Mouse (Mus musculus) intestine, embryonic 15.5 days (tissue): ENCODE results near the gene Kcnab1. TPM values are rescaled to one million over a fixed set of nuclear protein-coding genes. Genes with fewer than 3 reads are reported as not detected.

ENCODE experiments used
- ATAC-seq: fragments of 200-750 bp; cut with Nextera tagmentation; 2 replicates; pipeline ENCODE4 v1.8.0; 2017; ENCODE audit warnings: moderate TSS enrichment, moderate library complexity
- H3K27ac ChIP-seq: fragments of 300-500 bp; sonication (generic); 2 replicates; pipeline ENCODE4 v1.5.1; 2015; ENCODE audit warnings: mild to moderate bottlenecking, inconsistent platforms
- H3K27me3 ChIP-seq: fragments of 300-500 bp; sonication (generic); replicated peaks from 2 replicates; pipeline ENCODE4 v1.6.1; 2015; ENCODE audit warnings: inconsistent platforms
- H3K36me3 ChIP-seq: fragments of 300-500 bp; sonication (generic); 2 replicates; pipeline ENCODE4 v1.6.1; 2015; ENCODE audit warnings: inconsistent platforms
- H3K4me1 ChIP-seq: fragments of 300-500 bp; sonication (generic); replicated peaks from 2 replicates; pipeline ENCODE4 v1.6.1; 2015; ENCODE audit warnings: inconsistent platforms
- H3K4me2 ChIP-seq: fragments of 300-500 bp; sonication (generic); replicated peaks from 2 replicates; pipeline ENCODE4 v1.6.1; 2015; ENCODE audit warnings: mild to moderate bottlenecking, inconsistent platforms
- H3K4me3 ChIP-seq: fragments of 300-500 bp; sonication (generic); replicated peaks from 2 replicates; pipeline ENCODE4 v1.5.1; 2015; ENCODE audit warnings: inconsistent platforms
- H3K9ac ChIP-seq: fragments of 300-500 bp; sonication (generic); 2 replicates; pipeline ENCODE4 v1.6.1; 2015; ENCODE audit warnings: inconsistent platforms
- H3K9me3 ChIP-seq: fragments of 300-500 bp; sonication (generic); 2 replicates; pipeline ENCODE4 v1.6.1; 2016; ENCODE audit warnings: inconsistent platforms
- WGBS: fragments of 180-500 bp; shearing (Covaris S2); methylation state at CpG from one replicate; pipeline ENCODE4 v1.1.7; 2015; 5-methylcytosine and 5-hydroxymethylcytosine counted together
- polyA plus RNA-seq: library from polyadenylated mRNA; unstranded; fragments of >200 nt; fragmentation: Nextera tagmentation; extraction: Ambion mirVana; gene quantifications from 2 replicates; pipeline ENCODE4 v1.2.1, GENCODE M21; 2015

Gene Kcnab1
- polyA plus RNA-seq, 1 experiment from 2014 or later = 5.5 TPM

GRCm38 (mm10) chr3:65363438-65363837 lies 254.3 kb downstream of the Kcnab1 start:
- 91% methylated on average over 1 of the region's 1 CpGs for WGBS
- Histone ChIP-seq H3K4me3 (no peak overlapping the region), H3K27me3 (no peaks in the 10 kb centered on the region), H3K9ac (no peak overlapping the region), H3K4me1 (no peaks in the 10 kb centered on the region), H3K36me3 (no peaks in the 10 kb centered on the region; the same call in 1 of the 2 replicates), H3K27ac (no peak overlapping the region), H3K4me2 (no peak overlapping the region), H3K9me3 (no peaks in the 10 kb centered on the region)
- ATAC-seq = no peak

GRCm38 (mm10) chr3:65365184-65365583 lies 256.0 kb downstream of the Kcnab1 start:
- Histone ChIP-seq H3K27ac (no peak overlapping the region), H3K9ac (no peak overlapping the region), H3K4me3 (no peak overlapping the region), H3K27me3 (no peaks in the 10 kb centered on the region), H3K4me2 (no peak overlapping the region), H3K36me3 (no peaks in the 10 kb centered on the region; the same call in 1 of the 2 replicates), H3K4me1 (no peaks in the 10 kb centered on the region), H3K9me3 (no peaks in the 10 kb centered on the region)
- no peak for ATAC-seq
- 71% methylated on average over 6 of the region's 6 CpGs for WGBS

DNA sequence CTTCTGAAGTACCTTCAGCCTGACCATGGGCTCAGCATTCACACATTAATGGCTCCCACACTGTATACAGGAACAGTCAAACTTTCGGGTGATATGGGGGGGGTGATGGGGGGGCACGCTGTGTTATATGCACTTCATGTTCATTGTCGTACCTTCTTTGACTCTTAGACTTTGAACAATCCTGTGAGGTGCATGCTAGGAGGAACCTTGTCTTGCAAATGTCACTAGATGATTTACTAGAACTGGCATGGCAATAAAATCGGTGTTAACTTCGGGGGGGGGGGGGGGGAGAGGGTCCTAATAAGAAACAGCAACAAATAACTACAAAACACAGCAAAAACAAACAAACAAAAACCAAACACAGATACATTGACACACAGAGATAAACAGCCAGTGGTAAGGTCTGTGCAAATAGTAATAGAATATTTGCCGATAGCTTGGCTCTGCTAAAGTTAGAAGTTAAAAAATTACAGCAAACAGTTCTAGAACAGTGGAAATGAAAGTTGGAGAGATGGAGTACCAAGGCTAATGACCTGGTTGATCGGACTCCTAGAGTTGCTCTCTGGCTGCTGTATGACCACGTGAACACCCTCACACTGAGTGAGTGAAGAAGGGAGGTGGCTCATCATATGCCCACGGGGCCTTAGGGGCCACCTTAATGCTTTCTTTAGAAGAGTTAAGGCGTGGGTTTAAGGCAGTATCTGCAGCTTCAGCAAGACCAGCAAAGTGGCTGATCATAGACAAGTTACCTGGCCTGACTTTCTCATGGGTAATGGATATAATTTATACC lies 256.9 kb downstream of the Kcnab1 start:
- H3K27ac ChIP-seq = no peak overlapping the region
- no peak overlapping the region for H3K4me2 ChIP-seq
- H3K4me1 ChIP-seq = no peaks in the 10 kb centered on the region
- H3K9me3 ChIP-seq = no peaks in the 10 kb centered on the region
- H3K9ac ChIP-seq = no peak overlapping the region
- no peak overlapping the region for H3K4me3 ChIP-seq
- no peaks in the 10 kb centered on the region for H3K27me3 ChIP-seq
- H3K36me3 ChIP-seq = no peaks in the 10 kb centered on the region; the same call in 1 of the 2 replicates
- no peak for ATAC-seq
- WGBS = 81% methylated on average over 10 of the region's 10 CpGs

DNA sequence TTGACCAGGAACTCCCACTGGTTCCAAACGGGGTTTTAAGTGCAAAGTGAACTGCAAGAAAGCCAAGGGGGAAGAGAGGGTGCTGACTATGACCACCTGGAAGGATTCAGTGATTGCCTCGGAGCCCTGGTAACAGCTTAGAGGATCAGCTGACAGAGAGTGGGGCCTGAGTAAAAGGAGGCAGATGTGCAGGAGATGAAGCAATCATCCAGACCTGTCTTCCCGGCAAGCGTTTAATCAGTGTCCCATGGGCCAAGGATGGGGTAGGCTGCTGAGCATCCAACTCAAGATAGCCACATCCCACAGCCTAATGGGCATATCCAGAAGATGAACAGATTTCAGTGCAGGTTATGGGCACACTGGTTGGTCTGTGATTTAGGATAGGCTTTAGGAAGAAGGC lies 258.8 kb downstream of the Kcnab1 start:
- Histone ChIP-seq H3K27ac (no peak overlapping the region), H3K4me2 (no peak overlapping the region), H3K27me3 (no peaks in the 10 kb centered on the region), H3K4me1 (no peaks in the 10 kb centered on the region), H3K9ac (no peak overlapping the region), H3K9me3 (no peaks in the 10 kb centered on the region), H3K36me3 (peaks cover 3% of the 10 kb centered on the region; the same call in 1 of the 2 replicates), H3K4me3 (no peak overlapping the region)
- no peak for ATAC-seq
- WGBS = 78% methylated on average over 4 of the region's 4 CpGs

GRCm38 (mm10) chr3:65372552-65372951 lies 263.4 kb downstream of the Kcnab1 start:
- Histone ChIP-seq H3K27me3 (no peaks in the 10 kb centered on the region), H3K9ac (no peak overlapping the region), H3K9me3 (no peaks in the 10 kb centered on the region), H3K4me3 (no peak overlapping the region), H3K27ac (no peak overlapping the region), H3K36me3 (peaks cover 9% of the 10 kb centered on the region; the same call in 1 of the 2 replicates), H3K4me1 (no peaks in the 10 kb centered on the region), H3K4me2 (no peak overlapping the region)
- 88% methylated on average over 4 of the region's 4 CpGs for WGBS
- no peak for ATAC-seq

DNA sequence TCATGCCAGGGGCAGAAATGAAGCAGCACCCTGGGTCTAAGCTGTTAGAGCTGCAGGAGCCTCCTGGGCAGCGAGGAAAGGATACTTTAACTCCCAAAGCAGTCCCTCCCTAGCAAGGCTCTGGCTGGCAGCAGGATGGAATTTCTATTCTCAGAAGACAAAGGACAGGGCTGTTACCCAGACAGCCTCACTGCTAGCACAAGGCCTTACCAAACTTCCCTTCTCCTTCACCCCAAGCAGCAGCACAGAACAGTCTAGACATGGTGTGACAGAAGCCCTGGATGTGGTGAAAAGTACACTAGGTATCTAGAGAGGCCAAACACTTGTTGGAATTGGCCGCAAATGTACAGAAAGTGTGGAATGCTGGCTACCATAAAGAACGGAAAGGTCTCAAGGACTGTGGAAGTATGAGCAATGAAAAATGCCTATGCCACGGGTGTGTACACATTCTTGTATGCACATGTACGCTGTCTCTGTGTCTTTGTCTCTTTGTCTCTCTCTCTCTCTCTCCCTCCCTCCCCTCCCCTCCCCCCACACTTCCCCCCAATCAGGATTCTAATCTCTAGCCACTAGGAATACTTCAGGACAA lies 264.5 kb downstream of the Kcnab1 start:
- Histone ChIP-seq H3K36me3 (0 out of 2 replicates have a peak, but pooled peaks cover 9% of the 10 kb centered on the region), H3K27ac (no peak overlapping the region), H3K4me2 (no peak overlapping the region), H3K9ac (no peak overlapping the region), H3K4me1 (no peaks in the 10 kb centered on the region), H3K9me3 (no peaks in the 10 kb centered on the region), H3K27me3 (no peaks in the 10 kb centered on the region), H3K4me3 (no peak overlapping the region)
- WGBS = 82% methylated on average over 5 of the region's 5 CpGs
- no peak for ATAC-seq

DNA sequence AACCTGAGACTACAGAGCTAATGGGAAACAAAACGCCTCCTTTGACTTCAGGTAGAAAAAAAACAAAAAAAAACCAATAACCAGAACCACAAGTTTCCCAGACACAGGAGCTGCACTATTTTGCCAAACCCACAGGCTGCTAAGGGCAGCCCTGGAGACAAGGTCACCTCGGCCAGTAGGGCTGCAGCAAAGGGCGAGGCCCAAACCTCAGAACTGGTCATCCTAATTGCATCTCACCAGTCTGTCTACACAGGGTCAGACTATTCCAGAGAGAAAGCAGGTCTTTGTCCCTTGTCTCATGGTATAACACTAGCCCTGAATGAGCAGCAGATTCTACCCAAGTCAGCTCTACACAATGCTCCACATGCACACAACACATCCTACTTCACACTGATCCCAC lies 265.5 kb downstream of the Kcnab1 start:
- Histone ChIP-seq H3K9me3 (no peaks in the 10 kb centered on the region), H3K27ac (no peak overlapping the region), H3K36me3 (0 out of 2 replicates have a peak, but pooled peaks cover 11% of the 10 kb centered on the region), H3K27me3 (no peaks in the 10 kb centered on the region), H3K4me3 (no peak overlapping the region), H3K4me2 (no peak overlapping the region), H3K4me1 (no peaks in the 10 kb centered on the region), H3K9ac (no peak overlapping the region)
- 77% methylated on average over 3 of the region's 3 CpGs for WGBS
- ATAC-seq = no peak

GRCm38 (mm10) chr3:65378724-65379123 lies 269.5 kb downstream of the Kcnab1 start:
- ATAC-seq = no peak
- peaks cover 3% of the 10 kb centered on the region; the same call in 1 of the 2 replicates for H3K36me3 ChIP-seq

DNA sequence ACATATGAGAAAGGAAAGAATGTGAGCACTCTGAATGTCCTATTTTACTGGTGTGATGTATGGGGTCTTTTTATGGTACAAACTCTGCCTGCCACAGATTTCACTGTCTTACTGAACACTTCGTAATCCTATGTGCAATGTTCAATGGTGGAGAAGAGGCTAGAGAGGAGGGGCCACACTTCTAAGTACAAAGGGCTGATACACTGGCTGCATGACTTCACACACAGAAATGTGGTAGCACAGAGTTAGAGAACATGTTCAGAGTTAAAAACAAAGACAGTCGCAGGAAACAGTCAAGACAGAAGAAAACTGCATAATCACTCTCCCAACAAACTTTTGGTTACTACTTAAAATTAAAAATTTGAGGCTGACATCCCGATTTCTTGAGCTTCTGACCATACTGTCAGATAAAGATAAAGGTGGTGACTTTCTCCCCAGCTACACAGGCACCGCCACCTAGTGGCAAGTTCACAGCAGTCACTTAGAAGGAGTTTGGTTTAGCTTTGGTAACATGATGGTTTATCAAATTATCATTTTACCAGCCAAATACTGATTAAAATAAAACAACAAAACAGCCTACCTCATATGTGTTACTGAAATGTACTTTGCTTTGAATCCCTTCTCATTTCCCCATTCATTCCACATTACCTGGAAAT lies 270.8 kb downstream of the Kcnab1 start:
- Histone ChIP-seq H3K4me3 (no peak overlapping the region), H3K27ac (no peak overlapping the region), H3K27me3 (no peaks in the 10 kb centered on the region), H3K36me3 (peaks cover 2% of the 10 kb centered on the region; the same call in 1 of the 2 replicates), H3K9me3 (no peaks in the 10 kb centered on the region), H3K4me2 (no peak overlapping the region), H3K4me1 (no peaks in the 10 kb centered on the region), H3K9ac (no peak overlapping the region)
- no peak for ATAC-seq
- 73% methylated on average over 4 of the region's 4 CpGs for WGBS

More at GRCm38 (mm10) chr3:65378724-65379123, 269.5 kb downstream of the Kcnab1 start:
- Histone ChIP-seq H3K4me3 (no peak overlapping the region), H3K9ac (no peak overlapping the region), H3K27ac (no peak overlapping the region), H3K9me3 (no peaks in the 10 kb centered on the region), H3K27me3 (no peaks in the 10 kb centered on the region), H3K4me2 (no peak overlapping the region), H3K4me1 (no peaks in the 10 kb centered on the region)

GRCm38 (mm10) chr3:65381094-65381493 lies 271.9 kb downstream of the Kcnab1 start:
- peaks cover 2% of the 10 kb centered on the region; the same call in 1 of the 2 replicates for H3K36me3 ChIP-seq
- no peak overlapping the region for H3K27ac ChIP-seq
- H3K4me2 ChIP-seq = no peak overlapping the region
- no peaks in the 10 kb centered on the region for H3K9me3 ChIP-seq
- 88% methylated on average over 4 of the region's 4 CpGs for WGBS
- no peak for ATAC-seq
- no peaks in the 10 kb centered on the region for H3K27me3 ChIP-seq
- no peak overlapping the region for H3K4me3 ChIP-seq
- H3K4me1 ChIP-seq = no peaks in the 10 kb centered on the region
- H3K9ac ChIP-seq = no peak overlapping the region

GRCm38 (mm10) chr3:65384431-65384830 lies 275.2 kb downstream of the Kcnab1 start:
- no peak overlapping the region for H3K27ac ChIP-seq
- H3K9me3 ChIP-seq = no peaks in the 10 kb centered on the region
- no peak for ATAC-seq
- no peak overlapping the region for H3K9ac ChIP-seq
- H3K27me3 ChIP-seq = no peaks in the 10 kb centered on the region
- no peak overlapping the region for H3K4me3 ChIP-seq
- WGBS = 87% methylated on average over 3 of the region's 3 CpGs
- peaks cover 14% of the 10 kb centered on the region for H3K36me3 ChIP-seq
- H3K4me1 ChIP-seq = no peaks in the 10 kb centered on the region
- no peak overlapping the region for H3K4me2 ChIP-seq

DNA sequence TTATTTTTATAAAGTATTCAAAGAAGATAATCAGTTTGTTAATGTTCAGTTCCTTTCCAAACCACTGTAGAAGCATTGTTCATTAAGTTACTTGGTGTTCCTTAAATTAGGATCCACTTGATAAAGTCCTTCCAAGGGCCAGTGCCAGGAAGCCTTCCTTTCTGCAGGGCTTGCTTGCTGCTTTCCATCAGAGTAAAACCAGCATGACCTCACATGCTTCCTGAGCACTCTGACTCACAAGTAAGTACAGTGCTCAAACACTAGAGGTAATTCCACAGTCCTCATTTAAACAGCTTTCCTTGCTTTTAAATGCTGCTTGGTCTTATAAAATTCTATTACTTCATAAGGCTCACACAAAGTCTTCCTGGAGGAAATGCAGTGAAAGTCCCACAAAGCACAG lies 276.6 kb downstream of the Kcnab1 start:
- Histone ChIP-seq H3K27ac (no peak overlapping the region), H3K4me1 (no peaks in the 10 kb centered on the region), H3K9ac (no peak overlapping the region), H3K36me3 (peaks cover 17% of the 10 kb centered on the region), H3K4me2 (no peak overlapping the region), H3K9me3 (no peaks in the 10 kb centered on the region), H3K4me3 (no peak overlapping the region), H3K27me3 (no peaks in the 10 kb centered on the region)
- ATAC-seq = no peak
